Mouse (Mus musculus) heart, postnatal 25 days (tissue): ENCODE measurements around the gene Ssu72. TPM values are rescaled to one million over a fixed set of nuclear protein-coding genes. Genes with fewer than 3 reads are reported as not detected.
A peak's percentile ranks its signal among the peaks of the same experiment; 100 is the strongest.
"Not testable (repeated sequence)": the region's sequence is repeated elsewhere in the genome, so short reads cannot be mapped to it uniquely, and the experiment has no call there.

Experiments used
- DNase-seq: peaks from one replicate; pipeline ENCODE4 v3.0.0; 2022; ENCODE audit warnings: low spot score
- intact Hi-C: fragments of 180-260 bp; cut with DNase I; formaldehyde crosslinking; loops from one replicate; pipeline ENCODE4 v1.15.1; 2025
- total RNA-seq, 2 experiments: library from RNA; stranded (reverse); gene quantifications; 2 replicates each; pipeline ENCODE4 v1.2.3; 2021

Gene Ssu72
- total RNA-seq = 10 to 100 TPM; 41.8 to 44.6 TPM

GRCm38 (mm10) chr4:155704721-155705591 lies at the start of gene Ssu72:
Ssu72 (plus strand) TSS chr4:155704800.
- peak; percentile 90 for DNase-seq
- intact Hi-C loops = loop anchor here (1.0 to 5.0 kb wide), 2 partner anchors 83 to 223 kb away; no protein-coding TSS in a partner anchor

GRCm38 (mm10) chr4:155656214-155656751 lies 48.3 kb upstream of the Ssu72 start:
- intact Hi-C loops = no loop called here
- DNase-seq = no peak

- DNase-seq = no peak
- intact Hi-C loops = no loop called here
These were observed 45.6 kb upstream of the Ssu72 start for GRCm38 (mm10) chr4:155658961-155659360.

GRCm38 (mm10) chr4:155660641-155661040 lies 44.0 kb upstream of the Ssu72 start:
- intact Hi-C loops = no loop called here
- DNase-seq = no peak

- intact Hi-C loops = loop anchor here (5.0 kb wide), 1 partner anchor 40 kb away; no protein-coding TSS in a partner anchor
- no peak for DNase-seq
These were observed 37.7 kb upstream of the Ssu72 start for GRCm38 (mm10) chr4:155666903-155667302.

- intact Hi-C loops = loop anchor here (5.0 kb wide), 1 partner anchor 42 kb away; no protein-coding TSS in a partner anchor
These were observed 35.7 kb upstream of the Ssu72 start, which contains the start of gene Mib2 for GRCm38 (mm10) chr4:155668689-155669597. Mib2 (minus strand) TSS chr4:155669198.

GRCm38 (mm10) chr4:155669598-155670075 lies 35.0 kb upstream of the Ssu72 start:
- intact Hi-C loops = loop anchor here (5.0 kb wide), 1 partner anchor 42 kb away; no protein-coding TSS in a partner anchor
- DNase-seq = no peak

More at GRCm38 (mm10) chr4:155668689-155669597, 35.7 kb upstream of the Ssu72 start, which contains the start of gene Mib2:
- peak; percentile 94 for DNase-seq

GRCm38 (mm10) chr4:155670236-155670635 lies 34.4 kb upstream of the Ssu72 start:
- intact Hi-C loops, DNase-seq: not testable (repeated sequence)

- intact Hi-C loops = no loop called here
- no peak for DNase-seq
These were observed 32.5 kb upstream of the Ssu72 start for GRCm38 (mm10) chr4:155672082-155672481.

- no peak for DNase-seq
- intact Hi-C loops = no loop called here
These were observed 28.6 kb upstream of the Ssu72 start for GRCm38 (mm10) chr4:155675991-155676390.

GRCm38 (mm10) chr4:155683670-155684277 lies 20.8 kb upstream of the Ssu72 start:
- intact Hi-C loops, DNase-seq: not testable (repeated sequence)

- not testable (repeated sequence) for DNase-seq
These were observed 16.8 kb upstream of the Ssu72 start for GRCm38 (mm10) chr4:155687764-155688163.

GRCm38 (mm10) chr4:155690571-155691375 lies 13.8 kb upstream of the Ssu72 start:
- intact Hi-C loops = no loop called here
- no peak for DNase-seq

More at GRCm38 (mm10) chr4:155687764-155688163, 16.8 kb upstream of the Ssu72 start:
- intact Hi-C loops = not testable (repeated sequence)

GRCm38 (mm10) chr4:155692421-155692820 lies 12.2 kb upstream of the Ssu72 start:
- intact Hi-C loops = no loop called here
- DNase-seq = no peak

- intact Hi-C loops = no loop called here
These were observed 10.5 kb upstream of the Ssu72 start, which contains the start of gene Fndc10 for GRCm38 (mm10) chr4:155694111-155694481. Fndc10 (plus strand) TSS chr4:155694342.

GRCm38 (mm10) chr4:155694482-155695401 lies 9.9 kb upstream of the Ssu72 start:
- DNase-seq = peak; percentile 21
- intact Hi-C loops = no loop called here

More at GRCm38 (mm10) chr4:155694111-155694481, 10.5 kb upstream of the Ssu72 start, which contains the start of gene Fndc10:
- peak; percentile 28 for DNase-seq

- intact Hi-C loops = no loop called here
- no peak for DNase-seq
These were observed 9.0 kb upstream of the Ssu72 start for GRCm38 (mm10) chr4:155695531-155696062.
